Mouse (Mus musculus) cerebellum, postnatal 36 days (tissue): ENCODE data around the gene AI481877.
A peak's percentile ranks its signal among the peaks of the same experiment; 100 is the strongest.

Experiments
- DNase-seq, 2 experiments: peaks; one replicate each; pipeline ENCODE4 v3.0.0; 2021 to 2022; ENCODE audit warnings: mixed read lengths in 2 of 2

AI481877 gene

DNA sequence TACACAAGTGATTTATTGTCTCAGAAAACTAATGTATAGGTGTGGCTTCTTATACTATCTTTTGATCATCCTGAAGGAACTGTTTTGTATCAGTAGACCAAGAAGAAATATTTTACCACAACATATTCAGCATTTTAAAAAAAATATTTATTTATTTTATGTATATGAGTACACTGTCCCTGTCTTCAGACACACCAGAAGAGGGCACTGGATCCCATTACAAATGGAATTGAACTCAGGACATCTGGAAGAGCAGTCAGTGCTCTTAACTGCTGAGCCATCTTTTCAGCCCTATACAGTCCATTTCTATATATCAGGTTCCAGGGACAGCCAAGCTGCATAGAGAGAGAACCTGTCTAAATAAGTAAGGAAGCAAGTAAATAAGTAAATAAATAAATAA lies 15.2 kb downstream of the AI481877 start:
- no peak for DNase-seq

DNA sequence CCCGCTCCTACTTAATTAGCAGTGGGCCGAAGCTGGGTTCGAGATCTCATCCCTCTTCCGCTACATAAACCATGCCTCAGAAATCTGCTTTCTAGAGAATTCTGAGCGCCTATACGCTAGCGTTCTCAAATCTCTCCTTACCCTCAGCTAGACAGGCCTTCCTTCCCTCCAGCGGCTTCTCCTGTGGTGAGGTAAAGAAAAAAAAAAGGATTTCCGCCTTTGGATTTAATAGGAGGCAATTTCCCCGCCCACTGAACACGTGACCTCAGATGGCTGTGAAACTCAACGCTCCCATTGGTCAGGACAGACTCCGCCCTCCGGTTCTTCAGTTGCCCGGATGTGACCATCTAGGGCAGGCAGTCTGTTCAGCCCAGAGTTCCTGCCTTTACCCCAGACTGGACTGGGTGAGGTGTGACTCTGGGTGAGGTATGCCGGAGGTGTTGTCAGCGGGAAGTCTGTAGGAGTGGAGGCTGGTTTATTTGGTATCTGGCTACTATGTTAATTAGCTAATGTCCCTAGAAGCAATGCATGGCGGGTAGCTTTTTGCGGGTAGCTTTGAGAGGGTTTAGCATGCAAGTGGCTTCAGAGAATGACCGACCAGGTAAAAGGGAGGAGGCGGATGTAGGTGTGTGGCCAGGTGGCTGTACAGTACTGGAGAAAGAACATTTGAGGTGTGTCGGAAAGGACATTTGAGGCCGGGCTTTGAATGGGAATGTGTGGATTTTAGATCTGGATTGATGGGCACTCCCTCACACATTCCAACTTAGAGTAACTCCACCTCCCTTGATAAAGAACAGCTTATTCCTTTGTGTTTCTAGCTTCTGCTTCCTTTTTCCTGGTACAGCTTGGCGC lies 20.9 kb downstream of the AI481877 start:
- no peak for DNase-seq

DNA sequence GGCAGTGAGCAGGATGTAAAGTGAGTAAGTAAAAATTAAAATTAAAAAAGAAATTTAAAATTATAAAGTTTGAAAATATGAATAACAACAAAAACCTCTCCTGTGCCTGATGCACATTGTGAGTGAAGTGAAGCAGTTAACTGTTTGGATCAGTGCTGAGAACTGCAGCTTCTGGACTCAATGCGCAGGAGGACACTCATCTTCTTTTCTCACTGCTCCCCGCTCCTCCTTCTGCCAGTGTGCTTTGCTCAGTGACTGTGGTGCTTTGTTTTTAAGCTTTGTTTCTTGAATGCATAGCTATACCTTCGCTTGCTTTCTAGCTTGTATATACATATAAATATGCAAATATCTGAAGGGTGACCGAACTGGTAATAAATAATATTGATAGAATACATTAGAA lies 30.1 kb downstream of the AI481877 start:
- DNase-seq: no peak

DNA sequence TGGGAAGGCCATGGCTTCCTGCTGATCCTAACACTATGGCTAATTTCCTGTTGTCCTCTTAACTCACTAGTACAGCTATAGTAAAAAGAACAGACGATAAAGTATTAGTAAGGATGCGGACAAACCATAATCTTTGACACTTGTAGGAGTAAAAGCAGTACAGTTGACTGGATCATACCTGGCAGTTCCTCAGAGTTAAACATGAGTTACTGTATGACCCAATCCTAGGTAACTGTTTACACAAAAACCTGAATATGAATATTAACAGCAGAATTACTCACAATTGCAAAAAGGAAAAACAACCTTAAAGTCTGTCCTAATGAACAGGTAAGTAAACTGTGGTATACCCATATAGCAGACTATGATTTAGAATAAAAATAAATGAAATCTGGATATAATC lies 30.9 kb downstream of the AI481877 start:
- no peak for DNase-seq

DNA sequence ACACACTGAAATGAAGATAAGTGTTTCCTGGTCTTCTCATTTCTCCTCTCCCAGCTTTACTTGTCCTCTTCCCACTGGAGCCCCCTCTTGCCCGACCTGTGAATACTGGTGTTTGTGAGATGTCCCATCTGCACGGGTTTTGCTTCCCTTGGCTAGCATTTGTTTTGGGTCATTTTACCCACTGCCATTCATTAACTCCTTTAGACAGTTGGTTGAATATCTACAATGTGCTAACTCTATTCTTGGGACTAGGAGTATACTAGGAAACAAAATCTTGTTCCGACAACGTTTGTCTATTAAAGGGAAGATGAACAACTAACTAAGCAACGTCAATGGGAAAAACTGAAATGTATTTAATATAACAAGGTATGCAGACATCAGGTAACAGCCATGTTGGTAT lies 32.1 kb downstream of the AI481877 start:
- no peak for DNase-seq

DNA sequence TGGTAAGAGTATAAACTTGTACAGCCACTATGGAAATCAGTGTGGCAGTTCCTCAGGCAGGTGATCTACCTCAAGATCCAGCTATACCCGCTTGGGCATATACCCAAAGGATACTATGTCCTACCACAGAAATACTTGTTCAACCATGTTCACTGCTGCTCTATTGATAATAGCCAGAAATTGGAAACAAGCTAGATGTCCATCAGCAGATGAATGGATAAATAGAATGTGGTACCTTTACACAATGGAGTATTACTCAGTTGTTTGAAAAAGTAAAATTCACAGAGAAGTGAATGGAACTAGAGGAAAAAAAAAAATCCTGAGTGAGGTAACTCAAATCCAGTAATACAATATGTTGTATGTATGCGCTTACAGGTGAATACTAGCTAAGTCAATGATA lies 34.6 kb downstream of the AI481877 start:
- DNase-seq: no peak

DNA sequence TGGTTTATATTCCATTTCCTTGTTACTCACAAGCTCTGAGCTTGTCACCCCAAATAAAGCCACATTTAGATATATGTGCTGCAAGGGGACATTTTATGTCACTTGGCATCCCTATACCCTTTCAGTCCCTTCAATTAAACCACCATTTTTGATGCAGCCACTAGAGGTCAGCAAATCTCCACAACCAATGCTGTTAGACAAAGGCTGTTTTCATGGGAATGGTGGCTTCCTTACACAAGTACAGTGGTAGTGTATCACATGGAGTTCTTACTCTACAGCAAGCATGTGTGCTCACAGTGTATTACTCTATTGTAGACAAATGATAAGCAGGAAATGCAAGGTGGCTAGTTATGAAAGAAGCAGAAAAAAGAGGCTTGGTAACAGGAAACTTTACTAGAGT lies 42.4 kb downstream of the AI481877 start:
- peak; percentile 50 to 78 for DNase-seq

DNA sequence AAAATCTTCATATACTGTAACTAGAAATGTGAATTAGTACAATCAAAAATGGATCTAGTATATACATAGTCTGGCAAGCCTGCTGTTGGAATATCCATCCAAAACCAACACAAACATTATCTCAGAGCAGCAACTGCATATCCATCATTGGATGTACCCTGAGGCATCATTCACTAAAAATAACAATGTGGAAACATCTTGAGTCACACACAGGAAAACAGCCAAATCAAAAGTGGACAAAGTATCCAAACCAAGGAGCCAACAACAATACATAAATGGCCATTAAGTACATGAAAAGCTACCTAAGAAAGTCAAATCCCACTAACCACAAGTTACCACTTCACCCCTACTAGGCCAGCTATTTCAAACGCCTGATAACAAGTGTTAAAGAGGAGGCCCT lies 49.4 kb downstream of the AI481877 start:
- no peak for DNase-seq

DNA sequence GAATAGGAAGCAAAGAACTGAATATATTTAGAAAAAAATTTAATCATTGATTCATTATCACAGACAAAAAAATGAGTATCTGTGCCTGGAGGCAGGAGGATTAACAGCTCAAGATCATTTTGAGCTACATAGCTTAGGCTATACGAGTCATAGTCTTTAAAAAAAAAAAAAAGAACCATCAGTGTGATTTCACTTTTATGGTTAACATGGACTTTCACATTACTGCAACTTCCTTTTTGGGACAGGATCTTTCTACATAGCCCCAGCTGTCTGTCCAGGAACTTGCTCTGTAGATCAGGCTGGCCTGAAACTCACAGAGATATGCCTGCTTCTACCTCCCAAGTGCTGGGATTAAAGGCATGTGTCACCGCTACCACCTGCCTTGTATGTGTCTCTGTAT lies 55.4 kb downstream of the AI481877 start:
- no peak for DNase-seq

DNA sequence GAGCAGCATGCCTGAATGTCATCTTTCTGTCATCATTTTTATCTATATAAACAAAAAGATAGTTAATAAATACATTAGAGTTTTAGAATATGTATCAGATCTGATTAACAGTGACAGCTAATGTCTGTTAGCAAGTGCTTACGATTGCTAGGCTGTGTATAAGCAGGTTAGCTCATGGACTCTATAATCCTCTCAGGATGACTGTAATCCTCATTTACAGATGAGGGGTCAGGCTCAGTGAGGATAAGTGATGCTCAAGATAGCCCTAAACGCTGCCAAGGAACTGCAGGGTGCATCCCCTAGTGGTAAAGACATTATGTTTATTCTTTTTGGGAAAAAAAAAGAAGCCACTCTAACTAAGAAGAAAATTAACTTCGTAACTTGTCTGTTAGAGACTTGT lies 69.5 kb downstream of the AI481877 start:
- no peak for DNase-seq

DNA sequence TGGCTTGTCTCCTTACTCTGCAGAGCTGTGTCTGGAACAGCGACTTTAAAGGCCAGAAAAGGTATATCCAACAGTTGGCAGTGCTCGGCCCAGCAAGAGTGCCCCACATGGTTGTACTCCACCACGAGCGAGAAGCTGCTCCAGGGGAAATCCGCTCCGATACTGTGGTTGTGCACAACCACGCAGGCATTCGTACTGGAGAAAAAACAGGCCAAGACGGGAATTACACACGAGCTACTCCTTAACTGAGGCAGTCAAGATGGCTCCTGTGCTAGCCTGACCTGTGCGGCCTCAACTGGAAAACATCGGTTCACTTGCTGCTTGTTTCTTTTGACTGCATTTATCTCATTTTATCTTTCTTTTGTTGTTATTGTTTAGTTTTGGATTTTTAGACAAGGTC lies 76.3 kb downstream of the AI481877 start:
- no peak for DNase-seq

DNA sequence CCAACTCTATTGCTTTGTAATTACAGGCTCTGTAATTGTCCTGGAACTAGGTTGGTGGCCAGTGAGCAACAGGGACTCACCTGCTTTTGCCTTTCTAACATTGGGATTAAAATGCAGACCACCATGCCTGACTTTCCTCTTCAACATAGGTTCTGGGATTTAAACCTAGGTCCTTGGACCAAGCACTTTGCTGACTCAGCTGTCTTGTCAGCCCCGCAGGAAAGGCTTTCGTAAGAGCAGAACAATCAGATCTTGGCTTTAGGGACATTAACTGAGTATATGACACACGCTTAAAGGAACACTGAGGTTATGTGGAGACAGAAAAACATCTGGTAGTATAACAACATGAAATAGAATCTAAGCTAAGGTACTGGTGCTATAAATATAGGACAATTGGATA lies 80.9 kb downstream of the AI481877 start:
- DNase-seq: no peak

DNA sequence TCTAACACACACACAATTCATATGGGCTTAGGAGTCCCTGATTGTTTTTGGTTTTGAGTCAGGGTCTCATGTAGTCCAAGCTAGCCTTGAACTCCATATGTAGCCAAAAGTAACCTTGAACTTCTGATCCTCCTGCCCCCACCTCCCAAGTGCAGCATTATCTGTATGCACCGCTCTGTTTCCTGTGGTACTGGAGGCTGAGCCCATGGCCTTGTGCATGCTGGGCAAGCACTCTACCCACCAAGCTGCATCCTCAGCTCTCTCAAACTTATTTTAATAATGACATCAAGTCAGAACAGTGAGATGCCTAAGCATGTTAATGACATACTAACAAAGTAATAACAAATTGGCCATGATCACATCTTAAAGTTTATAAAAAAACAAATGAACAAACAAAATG lies 87.7 kb downstream of the AI481877 start:
- DNase-seq: no peak

DNA sequence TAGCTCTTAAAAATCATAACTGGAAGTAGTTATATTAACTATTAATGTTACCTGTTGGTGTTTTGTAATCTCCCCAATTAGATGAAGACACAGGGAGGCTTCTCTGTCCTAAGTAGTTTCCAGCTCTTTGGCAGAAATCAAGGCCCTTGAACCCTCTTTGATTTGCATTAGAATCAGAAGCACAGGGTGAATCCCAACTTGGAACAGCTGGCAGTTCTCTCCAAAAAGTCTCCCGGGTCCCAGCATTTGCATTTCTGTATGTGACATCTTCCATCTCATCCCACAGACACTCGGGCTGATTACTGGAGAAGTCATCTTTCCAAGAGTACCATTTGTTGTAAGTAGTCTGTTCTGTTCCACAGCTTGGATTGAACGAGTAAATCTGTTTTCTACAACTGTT lies 91.6 kb downstream of the AI481877 start:
- no peak for DNase-seq

DNA sequence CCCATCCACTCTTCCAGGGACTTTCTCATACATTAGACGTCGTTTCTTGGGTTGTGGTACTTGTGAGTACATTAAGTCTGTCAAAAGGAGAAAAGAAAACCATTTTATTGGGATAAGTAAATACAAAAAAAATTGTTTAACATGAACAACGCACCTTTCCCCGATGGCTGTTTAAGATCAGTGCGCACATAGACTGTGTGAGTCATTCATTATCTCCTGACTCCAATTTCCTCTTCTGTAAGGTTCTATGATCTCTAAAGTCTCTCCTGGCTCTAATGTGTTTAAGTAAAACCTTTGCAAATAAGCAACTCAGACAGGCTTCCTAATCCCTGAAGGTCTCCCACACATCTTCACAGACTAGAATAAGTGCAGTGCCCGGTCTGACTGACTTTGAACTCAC lies 94.9 kb downstream of the AI481877 start:
- no peak for DNase-seq

DNA sequence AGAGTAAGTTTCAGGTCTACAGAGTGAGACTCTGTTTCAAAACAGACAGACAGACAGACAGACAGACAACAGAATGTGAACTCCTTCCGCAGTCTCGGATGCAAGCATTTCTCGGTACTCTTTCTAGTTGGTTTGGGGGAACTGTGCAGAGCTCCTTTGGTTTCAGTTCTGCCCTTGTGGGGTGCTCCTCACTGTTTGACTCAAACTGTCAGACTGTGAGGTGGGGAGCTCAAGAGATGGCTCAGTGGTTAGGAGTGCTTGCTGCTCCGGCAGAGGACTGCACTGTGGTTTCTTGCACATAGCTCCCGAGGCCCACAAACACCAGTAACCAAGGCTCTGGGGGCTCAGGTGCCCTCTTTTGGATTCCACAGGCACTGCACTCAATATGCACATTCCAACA lies 95.7 kb downstream of the AI481877 start:
- no peak for DNase-seq

DNA sequence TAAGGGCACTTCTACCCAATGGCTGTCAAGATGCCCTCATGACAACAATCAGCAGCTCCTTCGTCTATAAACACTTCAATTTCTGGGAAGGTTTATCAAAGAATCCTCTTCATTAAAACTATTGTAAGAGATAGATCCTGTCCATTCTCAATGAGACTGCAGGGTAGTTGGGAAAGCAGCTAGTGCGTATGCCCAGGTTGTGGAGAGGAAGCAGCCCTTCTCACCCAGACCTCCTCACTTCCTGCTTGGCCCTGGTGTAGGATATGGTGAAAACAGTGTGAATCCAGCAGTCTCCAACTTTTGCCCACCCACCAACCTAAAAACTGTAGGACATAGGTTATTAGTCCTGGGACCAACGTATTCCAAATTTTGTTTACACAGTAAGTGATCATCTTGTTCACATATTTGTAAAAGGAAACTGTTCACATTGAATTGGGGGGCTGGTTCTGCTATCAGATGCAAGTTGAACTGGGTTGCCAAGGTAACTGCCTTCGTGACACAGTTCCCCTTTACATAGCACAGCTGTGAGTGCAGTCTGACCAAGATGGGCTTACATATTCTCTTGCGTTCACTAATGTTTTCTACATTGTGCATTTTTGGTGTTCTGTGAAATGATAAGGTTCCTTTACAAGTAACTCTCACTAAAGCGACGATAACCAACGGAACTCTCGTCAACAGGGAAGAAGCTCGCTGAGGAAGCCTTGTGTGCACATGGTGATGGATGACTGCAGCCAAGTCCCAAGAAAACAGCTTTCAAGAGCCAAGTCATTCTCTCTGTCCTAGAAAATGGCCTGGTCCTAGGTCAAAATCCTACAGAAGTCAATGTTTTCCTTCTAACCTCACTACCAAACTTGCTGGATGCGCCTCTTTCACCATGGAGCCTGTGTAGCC lies 98.1 kb downstream of the AI481877 start:
- no peak for DNase-seq

DNA sequence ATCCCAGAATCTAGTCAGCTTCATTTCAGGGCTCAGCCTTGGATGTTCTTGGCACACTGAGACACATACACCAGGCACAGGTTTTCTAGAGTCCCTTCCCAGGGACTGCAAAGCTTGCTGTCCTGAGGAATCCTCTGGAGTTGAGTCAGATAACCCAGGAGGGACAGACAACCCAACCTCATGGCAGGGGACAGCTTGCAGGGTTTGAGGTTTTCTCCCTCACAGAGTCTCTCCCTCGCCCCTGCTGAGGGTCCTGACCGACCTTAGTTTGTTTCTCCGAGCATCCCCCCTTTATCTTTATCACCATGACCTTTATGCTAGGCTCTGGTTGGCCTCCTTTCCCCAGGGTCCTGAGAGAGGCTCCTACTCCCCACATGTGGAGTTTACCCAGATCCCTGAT lies 101.3 kb downstream of the AI481877 start:
- DNase-seq: no peak

DNA sequence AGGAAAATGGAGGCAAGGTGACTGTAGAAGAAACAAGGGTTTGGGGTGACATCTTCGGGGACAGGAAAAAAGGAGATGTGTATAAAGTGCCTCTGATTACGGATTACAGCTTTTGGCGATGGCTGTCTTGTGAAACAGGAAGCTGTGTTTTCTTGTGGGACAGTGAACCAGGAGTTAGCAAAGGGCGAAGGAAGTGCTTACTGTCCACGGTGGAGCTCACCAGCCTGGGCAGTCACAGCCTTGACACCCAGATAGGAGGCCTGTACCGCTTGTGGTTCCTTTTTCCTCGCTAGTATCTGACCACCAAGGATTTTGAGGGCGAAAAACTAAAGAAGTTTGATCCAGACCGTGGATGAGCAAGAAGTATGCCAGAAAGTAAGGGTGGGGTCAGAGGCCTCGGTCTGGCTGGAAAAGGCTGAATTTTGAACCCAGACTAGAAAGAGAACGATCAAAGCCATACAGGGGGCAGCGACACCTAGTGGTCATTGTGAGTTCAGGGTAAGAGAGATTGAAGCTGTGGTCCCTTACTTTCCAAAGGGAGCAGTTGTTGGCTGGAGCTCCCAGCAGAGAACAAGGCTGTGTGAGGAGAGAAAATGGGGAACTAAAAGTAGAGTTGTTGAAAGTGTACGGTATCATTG lies 102.2 kb downstream of the AI481877 start:
- DNase-seq: peak; percentile 72 to 79

DNA sequence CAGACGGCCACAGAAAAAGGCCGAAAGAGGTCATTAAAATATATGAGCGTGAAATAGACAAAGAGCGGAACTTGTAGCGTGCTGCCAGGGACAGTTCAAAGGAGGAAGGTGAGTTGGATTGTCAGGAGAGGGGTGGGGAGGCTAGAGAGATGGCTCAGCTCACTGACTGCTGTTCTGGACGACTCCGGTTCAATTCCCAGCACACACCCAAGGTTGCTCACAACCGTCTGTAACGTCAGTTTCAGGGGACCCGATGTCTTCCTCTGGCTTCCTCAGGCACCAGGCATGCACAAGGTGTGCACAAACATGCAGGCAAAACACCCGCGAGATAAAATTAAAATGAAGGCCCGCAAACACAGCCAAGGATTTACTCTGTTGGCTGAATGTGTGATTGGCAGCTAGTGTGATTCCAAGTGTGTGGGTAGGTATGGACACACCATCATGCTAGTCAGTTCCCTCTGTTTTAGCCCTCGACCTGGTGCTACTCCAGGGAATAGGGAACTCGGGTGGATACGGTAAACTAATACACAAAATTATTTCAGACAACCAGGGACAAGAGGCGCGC lies 102.9 kb downstream of the AI481877 start:
- peak; percentile 5 to 11 for DNase-seq

DNA sequence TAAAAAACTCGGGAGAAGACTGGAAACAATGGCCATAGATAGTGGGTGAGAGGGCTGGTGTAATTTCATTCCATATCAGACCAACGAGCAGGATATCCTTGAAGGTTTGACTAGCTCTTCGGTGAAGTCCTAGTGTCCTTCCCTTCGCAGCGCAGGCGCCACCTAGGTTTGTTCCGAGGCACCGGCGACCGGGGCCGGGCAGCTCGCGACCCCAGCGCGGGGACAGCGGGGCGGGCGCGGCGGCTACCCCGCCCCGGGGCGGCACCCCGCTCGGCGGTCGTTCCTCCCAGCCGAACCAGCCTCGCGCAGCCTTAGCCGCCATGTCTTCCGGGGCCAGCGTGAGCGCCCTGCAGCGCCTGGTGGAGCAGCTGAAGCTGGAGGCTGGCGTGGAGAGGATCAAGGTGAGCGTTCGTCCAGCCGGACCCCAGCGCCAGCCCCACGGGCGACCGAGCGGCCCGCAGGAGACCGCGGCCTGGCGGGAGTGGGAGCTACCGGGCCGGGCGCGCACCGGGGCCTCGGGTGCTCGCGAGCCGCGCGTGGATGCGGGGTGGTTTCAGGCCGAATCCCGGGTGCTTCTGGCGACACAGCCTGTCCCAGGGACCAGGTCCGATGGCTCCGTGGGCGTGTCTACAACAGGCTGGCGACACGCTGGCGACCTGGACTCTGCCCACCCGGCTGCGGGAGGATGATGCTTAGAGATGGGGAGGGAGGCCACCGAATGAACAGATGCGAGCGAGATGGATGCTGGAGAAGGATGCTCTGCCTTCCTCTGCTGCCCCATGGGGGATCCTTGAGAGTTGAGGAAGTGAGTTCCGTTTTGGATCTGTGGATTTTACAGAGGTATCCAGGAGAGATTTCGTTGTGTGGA lies 103.6 kb downstream of the AI481877 start, which contains the start of gene Gng10:
Gene Gng10 (plus strand): TSS at position 171 of the 868 bp plus-strand sequence.
- DNase-seq: peak; percentile 66 to 67

DNA sequence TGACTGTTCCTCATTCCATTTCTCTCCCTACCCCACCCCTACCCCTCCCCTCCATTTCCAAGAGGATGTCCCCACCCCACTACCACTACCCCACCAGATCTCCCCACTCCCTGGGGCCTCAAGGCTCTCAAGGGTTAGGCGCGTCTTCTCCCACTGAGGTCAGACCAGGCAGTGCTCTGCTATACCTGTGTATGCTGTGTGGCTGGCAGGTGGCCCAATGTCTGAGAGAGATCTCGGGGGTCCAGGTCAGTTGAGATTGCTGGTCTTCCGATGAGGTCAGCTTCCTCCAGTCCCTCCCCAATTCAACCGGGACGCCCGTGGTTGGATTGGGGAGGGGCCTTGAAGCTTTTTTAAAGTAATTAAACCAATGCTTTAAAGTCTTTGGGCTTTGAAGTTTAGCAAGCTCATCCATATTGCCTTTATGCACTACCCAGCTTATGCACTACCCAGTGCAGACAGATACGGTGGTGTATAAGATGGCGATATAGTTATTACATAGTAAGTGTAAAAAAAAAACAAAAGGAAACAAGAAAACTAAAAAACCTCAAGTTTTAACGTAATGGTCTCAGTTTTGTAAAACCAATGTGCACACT lies 104.4 kb downstream of the AI481877 start:
- peak; percentile 14 for DNase-seq
